Mouse (Mus musculus) erythroblast, embryonic 14.5 days (primary cell): ENCODE measurements around the gene Zfp72. TPM values are rescaled to one million over a fixed set of nuclear protein-coding genes. Genes with fewer than 3 reads are reported as not detected.
A peak's percentile ranks its signal among the peaks of the same experiment; 100 is the strongest.

Experiments
- H3K27me3 ChIP-seq: 2 replicates; pipeline ENCODE4 v1.6.1; 2012; ENCODE audit warnings: inconsistent platforms; ENCODE audit not compliant: control insufficient read depth
- H3K36me3 ChIP-seq: 2 replicates; pipeline ENCODE4 v1.6.1; 2012; ENCODE audit warnings: mild to moderate bottlenecking, inconsistent platforms; ENCODE audit not compliant: control insufficient read depth
- H3K4me1 ChIP-seq: 2 replicates; pipeline ENCODE4 v1.6.1; 2012; ENCODE audit warnings: inconsistent platforms; ENCODE audit not compliant: control insufficient read depth
- H3K4me3 ChIP-seq: replicated peaks from 2 replicates; pipeline ENCODE3; 2012; ENCODE audit warnings: moderate library complexity, mild to moderate bottlenecking, inconsistent platforms
- H3K9me3 ChIP-seq: 2 replicates; pipeline ENCODE4 v1.6.1; 2012; ENCODE audit warnings: low read length, inconsistent platforms, mixed read lengths; ENCODE audit not compliant: control insufficient read depth
- GATA1 ChIP-seq: IDR thresholded peaks from 2 replicates; pipeline ENCODE4 v1.6.1; 2012; ENCODE audit warnings: low read length, inconsistent platforms, mixed read lengths
- TAL1 ChIP-seq: IDR thresholded peaks from 3 replicates; pipeline ENCODE4 v1.6.1; 2012; ENCODE audit warnings: low read length, inconsistent platforms, mixed read lengths
- polyA plus RNA-seq: library from polyadenylated mRNA; stranded (reverse); fragments of >175 nt; gene quantifications from 2 replicates; pipeline ENCODE4 v1.2.3, GENCODE M21; 2012

Zfp72 gene
- not detected in 2 replicates for polyA plus RNA-seq

GRCm38 (mm10) chr13:74390371-74390990, at the start of gene Zfp72:
TSS of gene Zfp72 (minus strand) at chr13:74390836.
- Histone ChIP-seq H3K27me3 (no peaks in the 10 kb centered on the region), H3K4me1 (peaks cover 5% of the 10 kb centered on the region), H3K9me3 (no peaks in the 10 kb centered on the region), H3K4me3 (peak within 1 kb of the TSS; percentile 62), H3K36me3 (no peaks in the 10 kb centered on the region)
- no peak for TF ChIP-seq TAL1
- no peak for TF ChIP-seq GATA1

GRCm38 (mm10) chr13:74439895-74440294, 49.3 kb upstream of the Zfp72 start:
- peaks cover 39% of the 10 kb centered on the region for H3K9me3 ChIP-seq
- H3K36me3 ChIP-seq = no peaks in the 10 kb centered on the region
- TF ChIP-seq GATA1 (no peak), TAL1 (no peak)
- H3K4me3 ChIP-seq = no peak overlapping the region
- peaks cover 2% of the 10 kb centered on the region; the same call in 1 of the 2 replicates for H3K4me1 ChIP-seq
- peaks cover 3% of the 10 kb centered on the region; the same call in 1 of the 2 replicates for H3K27me3 ChIP-seq

DNA sequence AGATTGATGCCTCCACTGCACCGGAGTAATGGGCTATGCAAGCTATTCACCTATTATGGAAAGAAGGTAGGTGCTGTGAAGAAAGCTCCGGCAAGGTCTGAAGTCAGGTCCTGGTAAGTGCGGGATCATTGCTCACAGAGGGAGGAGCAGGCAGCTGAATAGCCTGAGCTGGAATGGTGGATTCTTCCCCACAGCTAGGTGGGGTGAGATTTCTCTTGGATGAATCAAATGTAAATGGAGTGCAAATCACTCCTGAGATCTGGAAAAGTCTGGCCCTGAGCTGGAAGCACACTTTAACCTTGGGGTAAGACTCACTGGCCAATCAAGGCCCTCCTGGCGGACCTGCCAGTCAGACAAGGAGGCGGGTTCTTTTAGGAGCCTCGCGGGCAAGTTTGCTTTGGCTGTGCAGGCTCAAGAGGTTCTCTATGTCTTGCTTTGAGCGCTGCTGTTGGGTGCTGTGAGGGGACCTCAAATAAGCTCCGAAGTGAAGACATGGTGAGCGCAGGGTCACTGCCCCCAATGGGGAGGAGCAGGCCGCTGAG, 8.7 kb upstream of the Zfp72 start, which contains the start of gene Ftl1-ps1:
Gene Ftl1-ps1 (plus strand): TSS at position 397 of the 542 bp plus-strand sequence.
- H3K4me3 ChIP-seq = no peak within 1 kb of the TSS
- no peaks in the 10 kb centered on the region for H3K36me3 ChIP-seq
- no peaks in the 10 kb centered on the region; the same call in 1 of the 2 replicates for H3K27me3 ChIP-seq
- TF ChIP-seq GATA1 = no peak
- TF ChIP-seq TAL1 = no peak
- H3K4me1 ChIP-seq = no peaks in the 10 kb centered on the region
- H3K9me3 ChIP-seq = no peaks in the 10 kb centered on the region

DNA sequence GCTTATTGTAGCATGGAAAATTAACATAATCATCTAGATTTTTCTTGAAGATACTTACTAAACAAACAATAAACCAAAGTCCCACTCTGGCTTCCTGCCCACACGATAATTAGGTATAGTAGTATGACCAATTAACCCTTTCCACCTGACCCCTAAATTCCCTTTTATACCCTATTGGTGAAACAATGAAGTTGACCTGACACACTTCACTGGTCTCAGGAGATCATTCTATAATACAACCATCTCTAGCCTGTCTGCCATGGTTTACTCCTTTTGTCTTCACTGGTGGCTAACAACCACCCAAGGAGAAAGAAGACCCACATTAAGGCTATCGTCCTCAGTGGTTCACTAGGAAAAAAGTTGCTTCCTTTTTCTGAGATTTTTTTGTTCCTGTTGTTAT, 520 bp upstream of the Zfp72 start:
- TF ChIP-seq GATA1 (no peak), TAL1 (no peak)
- no peak overlapping the region for H3K4me3 ChIP-seq
- H3K36me3 ChIP-seq = no peaks in the 10 kb centered on the region
- H3K9me3 ChIP-seq = no peaks in the 10 kb centered on the region
- no peaks in the 10 kb centered on the region for H3K27me3 ChIP-seq
- peaks cover 5% of the 10 kb centered on the region for H3K4me1 ChIP-seq

- Histone ChIP-seq H3K9me3 (no peaks in the 10 kb centered on the region), H3K4me3 (no peak overlapping the region), H3K27me3 (no peaks in the 10 kb centered on the region), H3K4me1 (peaks cover 5% of the 10 kb centered on the region), H3K36me3 (no peaks in the 10 kb centered on the region)
- TF ChIP-seq GATA1 (no peak), TAL1 (no peak)
Measured at GRCm38 (mm10) chr13:74389730-74390129, 906 bp downstream of the Zfp72 start.

GRCm38 (mm10) chr13:74382289-74382688, 8.3 kb downstream of the Zfp72 start:
- Histone ChIP-seq H3K36me3 (no peaks in the 10 kb centered on the region), H3K4me3 (no peak overlapping the region), H3K27me3 (no peaks in the 10 kb centered on the region), H3K9me3 (no peaks in the 10 kb centered on the region), H3K4me1 (no peaks in the 10 kb centered on the region)
- TF ChIP-seq TAL1 (no peak), GATA1 (no peak)

DNA sequence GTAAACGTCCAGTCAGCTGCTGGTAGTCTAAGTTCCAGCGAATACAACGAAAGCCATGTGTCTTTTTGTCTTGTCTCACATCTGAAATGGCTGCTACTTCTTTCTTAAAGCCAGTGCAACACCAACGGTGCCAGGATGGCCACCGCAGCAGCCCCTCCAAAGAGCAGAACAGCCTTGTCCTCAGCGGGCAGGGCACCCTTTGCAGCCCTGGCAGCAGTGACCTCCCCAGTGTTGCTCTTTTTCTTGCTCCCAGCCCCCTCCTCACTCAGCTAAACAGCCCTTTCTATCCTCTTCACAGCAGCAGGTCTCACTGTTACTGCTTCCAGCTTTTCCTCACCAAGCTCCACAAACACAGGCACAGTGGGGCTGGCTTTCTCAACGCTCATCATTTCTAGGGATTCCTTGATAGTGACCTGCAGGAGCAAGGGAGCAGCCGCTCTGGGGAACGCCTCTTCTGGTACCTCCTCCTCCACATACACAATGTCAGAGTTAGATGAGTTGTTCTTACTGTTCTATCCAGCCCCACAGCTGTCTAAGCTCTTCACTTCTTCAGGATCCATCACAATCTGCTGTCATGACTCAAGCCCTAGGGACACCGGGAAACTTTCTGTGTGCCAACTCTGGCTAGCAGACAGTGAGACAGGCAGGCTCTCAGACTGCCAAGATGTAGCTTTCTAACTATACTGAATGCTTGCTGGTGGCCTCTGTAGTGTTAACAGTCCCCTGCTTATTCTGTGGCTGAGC, 8.9 kb downstream of the Zfp72 start:
- H3K36me3 ChIP-seq = no peaks in the 10 kb centered on the region
- no peaks in the 10 kb centered on the region for H3K4me1 ChIP-seq
- H3K27me3 ChIP-seq = no peaks in the 10 kb centered on the region
- no peaks in the 10 kb centered on the region for H3K9me3 ChIP-seq
- H3K4me3 ChIP-seq = no peak overlapping the region
- TF ChIP-seq GATA1 = no peak
- TF ChIP-seq TAL1 = no peak

- TF ChIP-seq TAL1 = no peak
- TF ChIP-seq GATA1 = no peak
- Histone ChIP-seq H3K27me3 (no peaks in the 10 kb centered on the region), H3K4me3 (no peak within 1 kb of the TSS)
Measured at GRCm38 (mm10) chr13:74363859-74364235, 26.8 kb downstream of the Zfp72 start, which contains the start of gene Lrrc14b. TSS of gene Lrrc14b (minus strand) at chr13:74364005.

GRCm38 (mm10) chr13:74363176-74363858, 27.3 kb downstream of the Zfp72 start:
- Histone ChIP-seq H3K9me3 (no peaks in the 10 kb centered on the region), H3K4me3 (no peak overlapping the region), H3K4me1 (no peaks in the 10 kb centered on the region), H3K27me3 (no peaks in the 10 kb centered on the region), H3K36me3 (peaks cover 35% of the 10 kb centered on the region)
- TF ChIP-seq TAL1 (no peak), GATA1 (no peak)

More at GRCm38 (mm10) chr13:74363859-74364235, 26.8 kb downstream of the Zfp72 start, which contains the start of gene Lrrc14b:
- H3K9me3 ChIP-seq = no peaks in the 10 kb centered on the region
- H3K36me3 ChIP-seq = peaks cover 29% of the 10 kb centered on the region
- H3K4me1 ChIP-seq = no peaks in the 10 kb centered on the region
